Mouse (Mus musculus) adrenal gland, adult 8-10 months (tissue): ENCODE measurements around the gene Dclk1. TPM values are rescaled to one million over a fixed set of nuclear protein-coding genes. Genes with fewer than 3 reads are reported as not detected.

Source experiments
- DNase-seq: peaks from one replicate; pipeline ENCODE4 v3.0.0; 2022
- total RNA-seq, 4 experiments: library from RNA; stranded (reverse); gene quantifications; 2 replicates each; pipeline ENCODE4 v1.2.4; 2022

Gene Dclk1
- total RNA-seq, 4 experiments from 2014 or later: 1.7 to 3.7 (median 2.4) TPM

DNA sequence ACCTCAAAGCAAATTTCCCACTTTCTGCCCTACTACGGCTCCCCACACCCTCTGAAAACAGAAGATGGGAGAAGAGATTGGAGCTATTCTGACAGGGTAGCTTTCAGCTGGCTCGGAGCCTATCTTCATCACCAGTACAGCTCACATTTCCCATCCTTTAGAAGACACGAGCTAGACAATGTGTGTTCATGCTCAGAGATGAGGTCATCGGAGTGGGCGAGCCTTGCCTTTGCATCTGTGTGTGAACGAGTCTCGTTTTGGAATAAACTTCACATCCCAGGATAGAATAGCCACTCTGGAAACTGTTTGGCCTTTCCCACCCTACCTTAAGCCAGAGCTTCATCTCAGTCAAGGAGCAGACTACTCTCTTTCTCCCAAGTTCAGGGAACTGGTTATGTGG, 95.5 kb downstream of the Dclk1 start:
- DNase-seq: no peak

GRCm38 (mm10) chr3:55342445-55342844, 100.3 kb downstream of the Dclk1 start:
- DNase-seq: no peak

DNA sequence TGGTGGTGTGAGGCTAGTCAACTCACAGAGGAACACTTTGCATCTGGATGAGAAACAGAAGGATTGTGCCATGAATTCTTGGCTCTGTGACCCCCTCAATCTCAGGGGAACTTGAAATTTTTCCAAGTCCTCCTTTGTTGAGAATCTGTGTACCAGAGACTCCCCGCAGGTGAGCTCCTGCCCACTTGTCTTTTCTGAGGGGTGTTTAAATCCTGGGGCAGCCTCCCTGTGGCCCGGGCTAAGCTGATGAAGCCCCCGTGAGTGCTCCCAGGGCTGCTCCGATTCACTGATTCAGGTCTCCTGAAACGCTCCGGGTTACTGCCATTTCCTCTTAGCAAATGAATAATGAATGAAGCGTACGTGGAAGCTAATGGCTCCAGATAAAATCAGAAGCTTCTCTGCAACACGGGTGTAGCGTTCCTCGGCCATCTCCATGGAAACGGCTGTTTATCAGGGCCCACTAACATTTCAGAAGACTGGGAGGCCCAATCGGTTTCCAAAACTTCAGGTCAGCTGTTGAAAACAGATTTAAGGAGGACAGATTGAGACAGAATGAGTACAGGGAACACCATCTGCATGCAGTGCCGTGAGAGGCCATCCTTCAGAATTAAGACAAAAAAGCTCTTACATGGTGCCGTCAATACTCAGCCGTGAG, 105.3 kb downstream of the Dclk1 start:
- DNase-seq: no peak

- no peak for DNase-seq
These were observed 105.8 kb downstream of the Dclk1 start for GRCm38 (mm10) chr3:55348026-55348390.

DNA sequence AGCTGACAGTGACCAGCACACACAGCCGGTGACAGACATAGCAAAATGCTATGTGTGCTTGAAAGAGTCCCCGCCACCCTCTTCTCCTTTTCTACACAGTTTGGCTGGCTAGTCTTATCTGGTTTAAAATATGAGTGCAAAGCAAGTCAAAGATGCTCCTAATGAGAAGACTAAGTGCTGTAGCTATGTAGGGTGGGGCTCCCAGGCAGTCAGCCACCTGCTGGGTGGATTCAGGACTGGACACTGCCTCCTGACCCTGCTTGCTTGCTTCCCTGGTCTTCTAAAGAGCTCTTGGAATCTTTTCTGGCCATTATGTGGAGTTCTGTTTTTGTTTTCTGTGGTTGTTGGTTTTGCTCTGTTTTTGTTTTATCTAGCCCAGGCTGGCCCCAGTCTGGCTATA, 108.0 kb downstream of the Dclk1 start:
- no peak for DNase-seq

- DNase-seq: no peak
These were observed 109.3 kb downstream of the Dclk1 start for GRCm38 (mm10) chr3:55351281-55352052.

- DNase-seq: no peak
These were observed 110.4 kb downstream of the Dclk1 start for GRCm38 (mm10) chr3:55352529-55352928.

- DNase-seq: no peak
These were observed 111.0 kb downstream of the Dclk1 start for GRCm38 (mm10) chr3:55353169-55353568.

DNA sequence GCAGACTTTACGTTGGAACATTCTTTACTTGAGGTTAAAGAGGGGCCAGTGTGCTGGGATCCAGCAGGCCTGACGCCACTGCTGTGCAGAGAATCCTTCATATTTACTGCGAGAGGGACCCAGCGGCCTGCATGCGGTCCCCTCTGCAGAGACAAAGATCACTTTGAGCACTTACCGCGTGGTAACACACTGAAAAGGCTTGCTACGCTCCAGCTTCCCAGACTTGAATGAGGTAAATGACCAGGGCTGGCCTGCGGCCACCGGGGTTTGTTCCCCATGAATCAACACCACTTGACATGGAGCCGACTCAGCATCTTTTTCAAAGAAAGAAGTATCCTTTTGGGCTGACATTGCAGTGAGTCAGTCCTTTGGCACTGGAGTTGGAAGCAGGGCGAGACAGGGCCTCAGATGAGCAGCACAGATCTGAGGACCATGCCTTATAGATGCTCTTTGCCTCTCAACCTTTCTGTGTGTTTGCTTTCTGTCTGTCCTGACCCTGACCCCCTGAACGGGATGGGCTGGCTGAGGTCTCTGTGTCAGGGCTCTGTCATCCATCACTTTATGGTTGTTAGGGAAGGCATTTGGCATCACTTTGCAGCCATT, 111.8 kb downstream of the Dclk1 start:
- peak; percentile 56 for DNase-seq

DNA sequence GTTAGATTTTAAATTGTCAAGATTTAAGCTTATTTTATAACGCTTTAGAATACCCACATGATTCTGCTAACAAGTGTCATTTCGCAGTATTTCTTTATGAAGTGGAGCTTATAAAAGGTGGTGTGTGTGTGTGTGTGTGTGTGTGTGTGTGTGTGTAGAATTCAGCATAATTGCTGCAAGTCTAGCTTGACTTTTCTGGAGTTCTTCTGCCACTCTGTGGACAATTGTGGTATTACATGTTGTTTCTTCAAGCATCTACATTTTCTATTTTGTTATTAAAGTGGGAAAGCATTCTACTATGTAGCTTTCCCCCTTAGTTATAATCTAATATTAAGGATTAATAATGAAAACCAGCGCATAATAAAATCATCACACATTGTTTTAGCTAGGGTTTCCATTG, 112.6 kb downstream of the Dclk1 start:
- DNase-seq: no peak

DNA sequence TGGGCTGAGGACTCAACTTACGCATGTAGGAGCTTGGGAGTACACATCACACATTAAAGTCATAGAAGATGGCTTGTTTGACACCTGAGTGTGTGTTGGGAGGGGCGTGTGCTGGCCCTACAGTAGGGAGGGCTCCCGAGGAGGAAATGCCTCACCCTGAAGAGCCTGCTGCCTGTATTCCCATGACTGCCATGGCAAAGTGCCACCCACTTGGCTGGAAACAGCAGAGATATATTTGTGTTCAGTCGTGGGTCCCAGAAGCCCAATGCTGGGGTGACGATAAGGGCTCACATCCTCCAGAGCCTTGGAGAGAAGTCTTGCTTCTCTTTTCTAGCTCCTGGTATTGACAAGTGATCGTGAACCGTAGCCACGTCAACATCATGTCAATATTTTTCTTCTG, 116.3 kb downstream of the Dclk1 start:
- DNase-seq: no peak

GRCm38 (mm10) chr3:55360836-55361235, 118.7 kb downstream of the Dclk1 start:
- DNase-seq: no peak

DNA sequence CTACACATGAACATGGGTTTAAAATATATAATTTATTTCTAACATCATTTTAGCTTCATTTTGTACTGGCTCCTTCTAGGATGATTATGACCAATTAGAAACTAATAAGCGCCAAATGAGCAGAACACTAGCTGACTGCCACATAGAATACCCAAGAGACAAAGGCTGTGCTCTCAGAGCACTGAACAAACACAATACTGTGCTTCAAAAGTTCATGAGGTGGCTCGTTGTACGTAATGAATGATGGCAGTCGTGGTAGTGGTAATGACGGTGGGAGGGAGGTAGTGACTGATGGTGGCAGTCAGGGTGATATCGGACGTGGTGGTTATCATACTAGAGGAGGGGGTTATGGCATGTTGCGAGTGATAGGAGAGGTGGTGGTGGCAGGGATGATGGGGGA, 125.0 kb downstream of the Dclk1 start:
- DNase-seq: no peak

DNA sequence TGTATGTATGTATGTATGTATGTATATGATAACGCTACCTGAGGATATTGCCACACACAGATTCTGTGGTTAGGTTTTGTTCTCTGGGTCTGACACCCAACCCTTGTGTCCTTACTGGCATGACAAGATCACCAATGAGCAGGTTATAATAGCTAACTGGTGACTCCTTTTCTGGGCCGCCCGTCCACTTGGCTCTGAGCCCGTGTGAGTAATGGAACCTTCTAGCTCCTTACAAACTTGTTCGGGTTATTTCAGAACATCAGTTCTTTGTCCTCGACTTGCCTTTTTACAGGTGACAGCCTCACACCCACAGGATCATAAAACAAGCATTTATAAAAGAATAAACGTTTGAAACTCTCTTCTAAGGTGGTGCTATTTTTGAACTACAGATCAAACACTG, 127.0 kb downstream of the Dclk1 start:
- DNase-seq: peak; percentile 24

DNA sequence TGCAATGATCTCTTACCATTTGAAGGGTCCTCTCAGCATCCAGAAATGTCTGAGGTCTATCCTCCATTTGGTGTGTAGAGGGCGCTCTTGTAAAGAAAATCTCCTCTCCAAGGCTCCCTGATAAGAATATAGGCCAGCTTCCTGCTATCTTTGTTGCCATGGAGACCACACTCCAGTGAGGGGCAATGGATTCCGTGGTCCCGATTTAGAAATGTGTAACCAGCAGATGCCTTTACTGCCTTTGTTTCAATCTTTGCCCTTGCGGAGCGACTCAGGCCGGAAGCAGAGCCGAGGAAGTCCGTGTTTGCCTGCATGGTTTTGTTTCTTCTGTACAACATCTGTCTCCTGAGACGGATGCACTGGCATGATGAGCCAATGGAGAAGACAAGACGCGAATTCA, 131.5 kb downstream of the Dclk1 start:
- DNase-seq: no peak

DNA sequence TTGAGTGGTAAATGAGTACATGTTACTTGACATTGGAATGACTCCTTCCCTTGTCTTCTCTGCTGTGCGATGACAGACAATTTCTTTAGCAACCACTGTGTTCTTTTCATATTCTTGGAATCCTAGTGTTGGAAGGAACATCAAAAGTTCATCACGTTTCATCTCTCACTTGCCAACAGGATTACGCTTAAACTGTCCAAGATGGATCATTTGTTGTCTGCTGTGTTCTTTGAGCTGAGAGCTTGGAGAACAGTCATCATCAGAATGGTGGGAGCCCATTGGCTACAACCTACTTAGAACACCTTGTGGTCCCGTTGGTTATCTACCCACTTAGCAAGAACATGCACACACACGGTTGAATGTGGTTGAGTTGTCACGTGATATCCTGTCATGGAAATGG, 136.4 kb downstream of the Dclk1 start:
- DNase-seq: no peak

DNA sequence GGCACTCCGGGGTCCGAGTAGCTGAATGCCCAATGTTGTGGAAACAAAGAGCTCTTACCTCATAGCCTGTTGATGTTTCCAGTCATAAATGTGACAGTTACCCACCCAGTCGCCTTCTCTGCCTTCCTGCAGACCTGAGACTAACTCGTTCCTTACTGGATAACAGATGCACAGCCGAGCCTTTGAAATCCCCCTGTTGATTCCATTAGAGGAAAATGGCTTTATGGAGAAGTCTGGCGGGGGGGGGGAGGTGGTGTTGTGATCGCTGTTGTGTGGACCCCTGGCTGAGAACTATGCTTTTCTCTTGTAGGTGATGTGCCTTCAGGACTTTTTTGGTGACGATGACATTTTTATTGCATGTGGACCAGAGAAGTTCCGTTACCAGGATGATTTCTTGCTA, 138.3 kb downstream of the Dclk1 start:
- DNase-seq: no peak

- DNase-seq: no peak
These were observed 150.4 kb downstream of the Dclk1 start for GRCm38 (mm10) chr3:55392605-55393004.

GRCm38 (mm10) chr3:55393549-55393948, 151.4 kb downstream of the Dclk1 start:
- DNase-seq: no peak

GRCm38 (mm10) chr3:55396792-55397191, 154.6 kb downstream of the Dclk1 start:
- DNase-seq: no peak

DNA sequence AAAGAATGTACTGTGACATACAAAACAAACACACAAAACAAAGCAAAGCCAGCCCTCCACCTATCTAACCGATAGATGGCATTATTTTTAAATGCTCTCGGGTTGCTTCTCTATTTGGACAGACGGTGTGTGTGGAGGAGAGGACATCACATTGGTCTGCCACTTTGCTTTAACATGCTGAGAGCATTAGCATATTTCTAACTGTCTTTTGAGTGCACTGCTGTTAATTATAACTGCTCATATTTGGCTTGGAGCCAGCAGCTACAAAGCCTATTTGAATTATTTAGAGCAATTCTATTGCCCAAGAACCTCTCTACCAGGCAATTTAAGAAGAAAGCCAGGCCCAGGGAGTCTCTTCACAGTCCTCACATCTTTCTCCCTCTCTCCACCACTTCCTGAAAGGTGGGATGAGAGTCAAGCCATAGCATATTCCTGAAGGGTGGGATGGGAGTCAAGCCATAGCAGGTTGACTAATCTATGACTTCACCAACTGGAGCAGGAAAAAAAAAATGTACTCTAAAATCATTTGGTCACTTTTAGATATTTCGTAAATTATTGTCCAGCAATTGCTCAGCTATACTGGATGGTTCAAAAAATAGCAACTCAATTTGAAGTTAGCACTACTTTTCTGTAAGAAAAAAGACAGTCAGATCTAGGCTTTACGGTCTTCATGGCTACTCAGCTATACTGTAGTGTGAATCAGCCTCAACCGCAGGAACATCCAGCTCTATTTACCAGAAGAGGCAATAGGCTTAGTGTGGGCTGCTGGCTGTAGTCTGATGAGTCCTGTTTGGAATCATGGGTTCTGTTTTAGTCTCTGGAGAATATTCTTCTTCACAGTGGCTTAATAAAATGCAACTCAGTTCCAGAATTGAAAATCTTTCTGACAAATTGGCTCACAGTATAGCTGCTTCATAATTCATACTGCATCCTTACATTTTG, 155.9 kb downstream of the Dclk1 start:
- no peak for DNase-seq

DNA sequence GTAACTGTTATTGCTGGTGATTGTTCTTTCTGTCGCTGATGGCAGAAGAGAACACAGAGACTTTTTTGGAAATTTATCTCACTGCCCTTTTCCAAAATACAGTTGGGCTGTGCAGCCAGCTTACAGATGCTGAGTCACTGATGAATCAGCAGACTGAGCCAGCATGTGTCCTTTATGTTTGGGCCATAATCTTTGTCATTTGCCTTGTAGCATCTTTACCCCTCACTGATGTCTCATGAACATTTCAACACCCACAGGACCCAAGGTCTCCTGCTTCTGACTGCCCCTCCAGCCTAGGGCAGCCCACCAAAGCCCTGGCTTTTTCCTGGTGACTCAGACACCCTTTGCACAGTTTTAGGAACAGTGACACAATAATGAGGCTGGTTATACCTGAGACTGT, 159.1 kb downstream of the Dclk1 start:
- peak; percentile 18 for DNase-seq

DNA sequence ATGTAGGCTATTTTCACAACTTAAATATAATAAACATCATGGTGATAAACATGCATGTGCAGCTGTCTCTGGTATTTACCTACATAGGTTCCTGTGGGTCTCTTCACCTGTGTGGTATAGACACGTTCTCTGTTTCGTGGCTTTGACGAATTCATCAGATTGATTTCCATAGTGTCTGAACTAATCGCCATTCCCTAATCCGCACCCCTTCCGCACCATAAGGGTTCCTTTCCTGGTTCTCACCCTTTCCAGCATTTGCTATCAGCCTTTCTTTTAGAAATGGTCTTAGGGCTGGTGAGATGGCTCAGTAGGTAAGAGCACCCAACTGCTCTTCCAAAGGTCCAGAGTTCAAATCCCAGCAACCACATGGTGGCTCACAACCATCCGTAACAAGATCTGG, 162.6 kb downstream of the Dclk1 start:
- no peak for DNase-seq
